Mouse (Mus musculus) stomach, embryonic 14.5 days (tissue): Measurements from ENCODE around the gene Ptprk. TPM values are rescaled to one million over a fixed set of nuclear protein-coding genes. Genes with fewer than 3 reads are reported as not detected.
A peak's percentile ranks its signal among the peaks of the same experiment; 100 is the strongest.

Source experiments
- ATAC-seq: fragments of 200-750 bp; cut with Nextera tagmentation; 2 replicates; pipeline ENCODE4 v1.8.0; 2017; ENCODE audit warnings: low read depth, moderate TSS enrichment; ENCODE audit not compliant: insufficient number of reproducible peaks, insufficient read depth, low FRiP score
- H3K27ac ChIP-seq: fragments of 300-500 bp; sonication (generic); 2 replicates; pipeline ENCODE4 v1.5.1; 2014; ENCODE audit warnings: mild to moderate bottlenecking, low read length, moderate library complexity, mixed read lengths
- H3K27me3 ChIP-seq: fragments of 300-500 bp; sonication (generic); 2 replicates; pipeline ENCODE4 v1.6.1; 2014; ENCODE audit warnings: low read length, control low read depth, mixed read lengths; ENCODE audit not compliant: control insufficient read depth, insufficient read depth
- H3K36me3 ChIP-seq: fragments of 300-500 bp; sonication (generic); 2 replicates; pipeline ENCODE4 v1.6.1; 2014; ENCODE audit warnings: mild to moderate bottlenecking, control low read depth, low read length, moderate library complexity, mixed read lengths; ENCODE audit not compliant: control insufficient read depth, insufficient read depth
- H3K4me1 ChIP-seq: fragments of 300-500 bp; sonication (generic); 2 replicates; pipeline ENCODE4 v1.6.1; 2014; ENCODE audit warnings: low read length, control low read depth, mixed read lengths; ENCODE audit not compliant: control insufficient read depth, insufficient read depth
- H3K4me2 ChIP-seq: fragments of 300-500 bp; sonication (generic); replicated peaks from 2 replicates; pipeline ENCODE4 v1.6.1; 2014; ENCODE audit warnings: low read depth, low read length, control low read depth
- H3K4me3 ChIP-seq: fragments of 300-500 bp; sonication (generic); 2 replicates; pipeline ENCODE4 v1.5.1; 2014; ENCODE audit warnings: low read depth, low read length, control low read depth
- H3K9ac ChIP-seq: fragments of 300-500 bp; sonication (generic); replicated peaks from 2 replicates; pipeline ENCODE4 v1.6.1; 2014; ENCODE audit warnings: low read depth, mild to moderate bottlenecking, control low read depth, low read length, moderate library complexity, mixed read lengths
- H3K9me3 ChIP-seq: fragments of 300-500 bp; sonication (generic); 2 replicates; pipeline ENCODE4 v1.6.1; 2016; ENCODE audit warnings: low read depth, low read length, control low read depth; ENCODE audit not compliant: control insufficient read depth
- whole genome bisulfite sequencing: fragments of 180-500 bp; shearing (Covaris S2); extraction: QIAGEN DNeasy Blood & Tissue Kit; methylation state at CpG from one replicate; pipeline ENCODE4 v1.1.7; 2014; 5-methylcytosine and 5-hydroxymethylcytosine counted together
- polyA plus RNA-seq: library from polyadenylated mRNA; unstranded; fragments of >200 nt; fragmentation: Nextera tagmentation; extraction: Ambion mirVana; gene quantifications from 2 replicates; pipeline ENCODE4 v1.2.1, GENCODE M21; 2014

Gene Ptprk
- polyA plus RNA-seq, 1 experiment from 2014 or later: 67.4 TPM

GRCm38 (mm10) chr10:28395610-28396519 lies 321.2 kb downstream of the Ptprk start:
- WGBS: 28% methylated on average over 2 of the region's 2 CpGs
- no peaks in the 10 kb centered on the region for H3K36me3 ChIP-seq
- H3K9ac ChIP-seq: no peak overlapping the region
- H3K27ac ChIP-seq: peak overlapping the region; percentile 52; the same call in 1 of the 2 replicates
- no peaks in the 10 kb centered on the region for H3K27me3 ChIP-seq
- no peak overlapping the region for H3K4me3 ChIP-seq
- ATAC-seq: peak; percentile 69; the same call in 1 of the 2 replicates
- no peaks in the 10 kb centered on the region for H3K9me3 ChIP-seq
- peaks cover 7% of the 10 kb centered on the region; the same call in 1 of the 2 replicates for H3K4me1 ChIP-seq
- H3K4me2 ChIP-seq: no peak overlapping the region

DNA sequence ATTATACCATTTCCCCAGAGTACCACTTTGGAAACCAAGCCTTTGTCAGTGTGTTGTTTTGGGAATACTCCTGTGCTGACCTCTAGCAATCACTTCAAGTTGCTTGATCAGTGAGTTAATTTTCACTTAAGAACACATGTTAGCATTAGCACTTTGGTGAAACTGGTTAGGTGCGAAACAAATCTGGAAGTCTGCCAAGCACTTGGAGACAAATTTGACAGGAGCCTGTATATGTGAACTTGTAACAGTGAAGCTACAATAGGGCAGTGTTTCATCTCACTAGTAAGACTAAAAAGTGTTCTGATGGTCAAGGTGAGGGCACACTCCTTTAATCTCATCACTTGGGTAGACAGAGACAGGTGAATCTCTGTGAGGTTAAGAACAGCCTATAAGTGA lies 321.9 kb downstream of the Ptprk start:
- no peak for ATAC-seq
- WGBS: 18% methylated on average over 1 of the region's 1 CpGs
- no peaks in the 10 kb centered on the region for H3K36me3 ChIP-seq
- H3K27ac ChIP-seq: peak overlapping the region; percentile 52; the same call in 1 of the 2 replicates
- H3K27me3 ChIP-seq: no peaks in the 10 kb centered on the region
- H3K4me2 ChIP-seq: no peak overlapping the region
- H3K4me1 ChIP-seq: peaks cover 7% of the 10 kb centered on the region; the same call in 1 of the 2 replicates
- no peak overlapping the region for H3K4me3 ChIP-seq
- no peaks in the 10 kb centered on the region for H3K9me3 ChIP-seq
- H3K9ac ChIP-seq: no peak overlapping the region

DNA sequence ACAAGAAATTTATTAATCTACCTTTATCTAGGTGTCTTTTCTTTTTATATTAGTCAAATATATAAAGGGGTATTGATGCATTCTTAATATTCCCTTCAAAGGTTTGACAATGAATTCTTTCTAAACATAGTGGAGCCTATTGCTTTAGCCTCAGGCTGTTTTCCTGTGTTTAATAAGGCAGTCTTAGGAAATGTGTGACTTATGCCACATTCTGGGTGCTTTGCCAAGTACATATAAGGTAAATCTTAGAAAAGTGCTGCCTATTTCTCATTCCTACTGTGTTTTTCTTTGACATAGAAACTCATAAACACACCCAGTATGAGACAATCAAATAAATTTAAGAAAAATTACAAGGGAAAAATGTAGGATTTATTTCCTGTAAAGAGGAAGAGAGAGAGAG lies 327.2 kb downstream of the Ptprk start:
- H3K9me3 ChIP-seq: no peaks in the 10 kb centered on the region
- no peaks in the 10 kb centered on the region for H3K27me3 ChIP-seq
- no peak overlapping the region for H3K27ac ChIP-seq
- no peaks in the 10 kb centered on the region; the same call in 1 of the 2 replicates for H3K4me1 ChIP-seq
- no peak for ATAC-seq
- no peak overlapping the region for H3K4me3 ChIP-seq
- no peak overlapping the region for H3K9ac ChIP-seq
- no peak overlapping the region for H3K4me2 ChIP-seq
- no peaks in the 10 kb centered on the region for H3K36me3 ChIP-seq

- Histone ChIP-seq H3K9me3 (no peaks in the 10 kb centered on the region), H3K36me3 (no peaks in the 10 kb centered on the region), H3K27ac (no peak overlapping the region), H3K27me3 (no peaks in the 10 kb centered on the region), H3K4me2 (no peak overlapping the region), H3K9ac (no peak overlapping the region), H3K4me3 (no peak overlapping the region), H3K4me1 (no peaks in the 10 kb centered on the region)
- 70% methylated on average over 2 of the region's 2 CpGs for WGBS
- no peak for ATAC-seq
These were observed 334.4 kb downstream of the Ptprk start for GRCm38 (mm10) chr10:28408980-28409379.

DNA sequence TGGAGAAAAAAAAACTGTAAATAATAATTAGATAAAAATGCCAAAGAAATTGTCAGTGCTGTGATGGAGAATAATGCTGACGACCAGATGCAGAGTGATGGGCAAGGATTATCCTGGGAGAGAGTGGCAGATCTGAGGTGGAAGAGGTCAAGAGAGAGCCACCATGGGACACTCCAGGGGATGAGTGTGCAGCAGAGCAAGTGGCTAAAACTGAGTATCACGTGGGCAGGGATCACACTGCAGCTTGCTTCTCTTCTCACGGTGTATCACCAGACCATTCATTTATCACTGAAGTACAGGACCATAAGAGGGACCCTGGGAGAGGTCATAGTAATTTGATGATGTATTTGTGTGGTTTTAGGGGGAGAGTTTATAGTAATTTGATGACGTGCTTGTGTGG lies 340.2 kb downstream of the Ptprk start:
- Histone ChIP-seq H3K9me3 (no peaks in the 10 kb centered on the region), H3K4me1 (no peaks in the 10 kb centered on the region), H3K27ac (no peak overlapping the region), H3K36me3 (no peaks in the 10 kb centered on the region), H3K27me3 (no peaks in the 10 kb centered on the region), H3K4me2 (no peak overlapping the region), H3K9ac (no peak overlapping the region), H3K4me3 (no peak overlapping the region)
- WGBS: 31% methylated on average over 4 of the region's 4 CpGs
- ATAC-seq: no peak

GRCm38 (mm10) chr10:28422622-28423021 lies 348.0 kb downstream of the Ptprk start:
- no peak overlapping the region for H3K27ac ChIP-seq
- H3K4me1 ChIP-seq: no peaks in the 10 kb centered on the region
- H3K4me2 ChIP-seq: no peak overlapping the region
- H3K4me3 ChIP-seq: no peak overlapping the region
- ATAC-seq: no peak
- no peaks in the 10 kb centered on the region for H3K9me3 ChIP-seq
- 52% methylated on average over 3 of the region's 3 CpGs for WGBS
- H3K9ac ChIP-seq: no peak overlapping the region
- no peaks in the 10 kb centered on the region for H3K27me3 ChIP-seq
- no peaks in the 10 kb centered on the region for H3K36me3 ChIP-seq

DNA sequence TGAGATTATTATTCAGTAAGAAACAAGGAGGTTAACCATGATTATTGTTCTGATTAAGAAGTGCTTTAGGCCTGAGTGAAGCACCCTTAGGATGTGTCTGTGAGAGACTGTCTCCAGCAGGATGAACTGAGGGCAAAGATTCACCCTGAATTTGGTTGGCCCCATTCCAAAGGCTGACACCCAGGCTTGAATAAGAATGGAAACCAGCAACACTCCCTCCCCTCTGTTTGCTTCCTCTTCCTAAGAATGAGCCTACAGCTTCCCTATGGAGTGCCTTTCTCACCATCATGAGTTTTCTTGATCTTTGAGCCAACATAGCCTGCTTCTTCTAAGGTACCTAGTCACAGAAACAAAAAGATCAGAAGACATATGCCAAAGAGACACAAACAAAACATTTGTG lies 350.8 kb downstream of the Ptprk start:
- H3K9me3 ChIP-seq: no peaks in the 10 kb centered on the region
- no peak for ATAC-seq
- H3K4me1 ChIP-seq: no peaks in the 10 kb centered on the region
- no peak overlapping the region for H3K27ac ChIP-seq
- no peak overlapping the region for H3K4me3 ChIP-seq
- H3K36me3 ChIP-seq: no peaks in the 10 kb centered on the region
- no peak overlapping the region for H3K4me2 ChIP-seq
- H3K27me3 ChIP-seq: no peaks in the 10 kb centered on the region
- H3K9ac ChIP-seq: no peak overlapping the region

DNA sequence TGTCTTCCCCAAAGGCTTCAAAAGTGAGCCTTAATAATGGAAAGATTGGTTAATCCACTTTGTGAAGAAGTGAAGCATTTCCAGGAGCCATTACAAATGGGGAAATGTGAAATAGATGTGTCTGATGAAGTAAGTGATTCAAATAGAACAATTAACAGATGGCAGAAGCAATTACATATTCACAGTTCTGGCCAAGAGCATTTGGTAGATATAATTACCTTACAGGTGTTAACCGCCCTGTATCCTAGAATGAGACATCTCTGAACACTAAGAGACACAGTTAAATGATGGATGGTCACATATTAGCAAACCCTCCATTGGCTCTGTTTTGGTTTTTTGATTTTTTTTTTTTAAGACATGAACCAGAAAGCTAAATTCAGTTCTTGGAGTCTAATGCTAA lies 361.5 kb downstream of the Ptprk start:
- Histone ChIP-seq H3K9ac (no peak overlapping the region), H3K9me3 (no peaks in the 10 kb centered on the region), H3K36me3 (no peaks in the 10 kb centered on the region), H3K27ac (no peak overlapping the region), H3K27me3 (no peaks in the 10 kb centered on the region), H3K4me3 (no peak overlapping the region), H3K4me2 (no peak overlapping the region), H3K4me1 (no peaks in the 10 kb centered on the region)
- 87% methylated on average over 1 of the region's 1 CpGs for WGBS
- no peak for ATAC-seq
